Mouse (Mus musculus) gonadal fat pad, adult 2 months (tissue): ENCODE data around the gene Pank4. TPM values are rescaled to one million over a fixed set of nuclear protein-coding genes. Genes with fewer than 3 reads are reported as not detected.

Experiments
- DNase-seq: peaks from one replicate; pipeline ENCODE4 v3.0.0-alpha.2; 2012; ENCODE audit warnings: low read depth
- polyA plus RNA-seq: library from polyadenylated mRNA; depleted of rRNA; stranded (reverse); fragments of >200 nt; gene quantifications from 2 replicates; pipeline ENCODE4 v1.2.3, GENCODE M21; 2012

Gene Pank4
- polyA plus RNA-seq, 1 experiment = 36.1 TPM

DNA sequence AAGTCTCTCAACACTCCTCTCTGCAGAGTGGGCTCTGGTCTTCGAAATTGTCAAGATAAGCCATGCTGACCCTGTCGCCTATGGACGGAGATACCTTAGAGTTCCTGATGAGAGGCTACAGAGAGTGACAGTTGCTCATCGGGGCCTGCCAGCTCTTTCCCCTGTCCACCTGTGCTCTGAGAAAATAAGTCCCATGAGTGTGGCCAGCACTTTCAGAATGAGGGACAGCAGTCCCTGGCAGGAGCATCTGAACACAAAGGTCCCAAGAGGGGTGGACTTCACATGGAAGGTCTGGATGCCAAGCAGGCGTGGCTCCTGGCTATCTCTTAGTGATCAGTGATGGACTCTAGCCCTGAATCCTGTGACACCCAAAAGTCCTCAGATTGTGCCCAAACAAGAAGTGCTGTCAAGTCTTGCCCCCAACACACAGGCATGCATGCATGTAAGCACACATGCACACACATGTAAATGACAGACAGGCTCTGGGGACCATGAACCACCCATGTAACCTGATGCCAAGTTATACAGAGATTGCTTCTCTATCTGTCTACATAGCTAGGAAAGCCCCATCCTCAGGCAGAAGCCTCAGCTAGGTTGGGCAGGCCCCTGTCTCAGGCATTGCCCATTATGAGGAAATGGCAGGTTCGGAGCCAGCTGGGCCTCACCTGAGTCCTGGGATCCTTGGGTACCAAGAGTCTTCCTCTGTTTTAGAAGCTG lies 20.4 kb upstream of the Pank4 start:
- DNase-seq = no peak

DNA sequence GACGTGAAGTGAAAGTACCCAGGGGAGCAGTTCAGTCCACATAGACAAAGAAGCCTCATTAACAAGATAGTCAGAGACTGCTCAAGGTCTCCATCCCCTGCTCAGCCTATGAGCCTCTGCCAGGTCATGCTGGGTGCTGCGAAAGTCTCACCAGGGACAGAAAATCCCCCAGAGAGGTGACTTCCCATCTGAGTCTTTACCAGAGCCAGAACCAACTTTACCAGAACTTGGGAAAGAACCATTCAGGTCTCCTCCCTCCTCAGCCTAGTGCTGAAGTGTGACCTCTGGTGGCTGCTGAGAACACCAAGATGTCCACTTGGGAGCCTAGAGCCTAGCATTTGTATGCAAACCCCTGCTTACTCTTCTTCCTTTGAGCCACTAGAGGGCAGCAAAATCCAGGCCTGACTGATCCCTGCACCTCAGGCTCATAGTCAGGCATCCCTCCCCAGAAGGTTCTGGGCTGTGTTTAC lies 19.8 kb upstream of the Pank4 start:
- no peak for DNase-seq

DNA sequence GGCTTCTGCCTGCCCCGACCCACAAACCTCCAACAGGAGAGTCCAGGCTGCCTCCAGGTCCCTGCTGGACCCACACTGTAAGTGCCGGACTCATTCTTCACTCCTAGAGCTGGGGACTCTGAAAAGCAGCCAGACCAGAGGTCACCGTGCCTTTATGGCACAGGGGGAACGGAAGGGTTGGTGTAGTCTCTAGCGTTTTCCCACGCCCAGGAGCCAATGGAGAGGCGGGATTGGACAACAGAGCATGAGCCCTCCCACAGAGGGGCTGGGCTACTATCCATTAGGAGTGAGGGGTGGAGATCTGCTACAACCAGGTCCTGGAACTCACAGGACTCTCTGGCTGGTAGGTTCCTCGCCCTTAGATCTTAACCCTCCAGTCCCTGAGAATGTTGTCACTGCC lies 17.6 kb upstream of the Pank4 start:
- peak; percentile 67 for DNase-seq

DNA sequence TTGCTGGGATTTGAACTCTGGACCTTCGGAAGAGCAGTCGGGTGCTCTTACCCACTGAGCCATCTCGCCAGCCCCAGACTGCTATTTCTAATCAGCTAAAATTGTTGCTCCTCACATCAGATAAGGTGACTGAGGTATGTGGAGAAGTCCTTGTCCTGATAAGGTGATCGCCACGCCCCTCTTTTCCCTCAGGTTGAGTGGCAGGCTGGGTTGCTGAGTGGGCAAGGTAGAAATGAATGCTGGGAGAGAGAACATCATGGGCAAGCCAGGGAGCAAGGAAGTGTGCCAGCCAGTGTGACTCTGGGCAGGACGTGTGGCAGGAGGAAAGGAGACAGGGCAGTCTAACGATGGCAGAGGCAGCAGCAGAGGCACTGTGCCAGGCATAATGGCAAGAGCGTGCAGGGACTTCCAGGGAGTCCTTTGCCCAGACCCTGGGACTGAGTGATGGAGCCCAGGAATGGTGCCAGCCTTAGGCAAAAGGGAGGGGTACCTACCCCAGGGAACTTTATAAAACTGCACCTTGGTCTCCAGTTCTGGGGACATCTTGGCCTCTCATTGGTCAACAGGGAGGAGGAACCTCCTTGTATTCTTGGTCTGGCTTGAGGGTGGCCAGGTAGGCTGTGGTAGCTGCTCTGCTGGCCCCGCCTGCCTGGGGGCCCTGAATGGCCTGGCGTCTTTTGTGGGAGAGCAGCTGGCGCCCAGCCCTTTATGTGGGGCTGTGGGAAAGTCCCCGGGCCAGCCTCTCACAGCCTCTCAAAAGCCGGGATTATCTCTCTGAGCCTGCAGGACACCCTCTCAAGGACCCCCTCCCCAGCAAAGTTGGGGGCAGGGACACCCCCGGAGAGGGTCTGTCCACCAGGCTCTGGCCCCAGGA lies 15.6 kb upstream of the Pank4 start:
- no peak for DNase-seq

DNA sequence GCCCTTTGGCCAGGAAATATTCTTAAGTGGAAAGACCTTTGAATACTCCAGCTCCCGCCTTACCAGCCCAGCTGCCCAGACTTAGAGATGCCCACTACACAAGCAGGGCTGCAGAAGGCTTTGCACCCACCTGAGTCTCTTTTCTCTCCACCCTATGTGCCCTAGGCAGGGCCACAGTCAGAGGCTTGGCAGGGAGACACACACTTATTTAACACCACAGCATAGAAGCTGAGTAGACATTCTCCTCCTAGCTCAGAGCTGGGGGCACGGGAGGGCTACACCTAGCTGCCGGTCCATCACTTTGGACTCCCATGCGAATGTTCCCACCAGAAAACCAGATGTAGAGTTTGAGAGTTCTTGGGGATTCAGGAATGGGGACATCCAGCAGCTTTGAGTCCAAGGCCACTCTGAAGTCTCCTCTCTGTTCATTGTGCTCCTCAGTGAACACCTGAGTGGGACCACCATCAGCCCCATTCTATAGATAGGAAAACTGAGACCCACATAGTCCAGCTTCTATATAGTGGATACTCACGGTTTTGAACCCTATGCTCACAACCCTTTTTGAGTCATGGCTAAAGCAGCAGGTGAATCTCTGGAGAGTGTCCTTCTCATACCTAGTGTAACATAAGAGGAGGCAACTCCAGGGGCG lies 14.9 kb upstream of the Pank4 start:
- DNase-seq = no peak

DNA sequence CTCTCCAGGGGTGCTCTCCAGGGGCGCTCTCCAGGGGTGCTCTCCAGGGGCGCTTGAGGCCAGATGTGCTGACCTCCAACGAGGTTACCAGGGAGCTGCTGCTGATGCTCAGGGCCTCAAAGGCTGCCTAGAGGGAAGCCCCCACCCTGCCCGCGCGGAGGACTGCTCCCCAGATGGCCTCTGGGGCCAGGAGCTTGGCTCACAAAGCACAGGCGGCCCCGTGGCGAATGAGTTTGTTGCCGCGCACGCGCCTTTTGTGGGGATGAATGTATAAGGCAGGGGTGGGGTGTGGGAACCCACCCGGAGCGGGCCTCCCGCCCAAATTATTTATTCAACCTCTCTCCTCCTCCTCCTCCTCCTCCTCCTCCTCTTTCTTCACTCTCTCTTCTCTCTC lies 14.3 kb upstream of the Pank4 start:
- DNase-seq = no peak

DNA sequence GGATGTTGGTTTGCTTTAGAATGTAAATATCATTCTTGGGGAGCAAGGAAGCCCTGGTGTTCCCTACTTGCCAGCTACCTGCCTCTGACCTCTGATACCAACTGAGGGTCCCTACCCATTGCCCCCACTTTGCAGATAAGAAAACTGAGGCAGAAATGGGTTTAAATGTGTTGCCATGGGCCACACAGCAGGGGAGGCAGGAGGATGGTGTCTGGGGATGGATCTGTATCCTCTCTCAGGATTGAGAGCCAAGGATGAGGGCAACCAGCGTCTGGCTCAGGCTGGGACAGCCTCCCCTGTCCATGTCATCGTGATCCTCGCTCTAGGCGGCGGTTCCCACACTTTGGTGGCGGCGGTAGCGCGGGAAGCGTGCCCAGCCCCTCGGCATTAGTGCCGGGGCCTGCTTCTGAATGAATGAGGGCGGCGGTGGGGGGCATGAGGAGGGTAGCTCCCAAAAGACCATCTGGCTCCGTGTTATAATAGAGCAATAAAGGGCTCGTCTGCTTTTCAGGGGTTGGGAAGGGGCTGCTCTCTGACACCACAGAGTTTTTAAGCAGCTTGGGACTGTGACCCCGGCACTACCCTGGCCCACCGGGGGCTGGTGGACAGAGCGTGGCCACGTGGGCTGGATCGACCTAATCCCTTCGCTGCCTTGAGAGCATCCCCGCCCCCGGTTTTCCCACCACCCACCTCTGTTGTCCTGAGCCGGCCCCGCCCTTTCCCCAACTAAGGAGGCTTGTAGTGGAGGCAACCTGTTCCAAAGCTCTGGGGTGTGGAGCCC lies 11.3 kb upstream of the Pank4 start:
- DNase-seq = no peak

DNA sequence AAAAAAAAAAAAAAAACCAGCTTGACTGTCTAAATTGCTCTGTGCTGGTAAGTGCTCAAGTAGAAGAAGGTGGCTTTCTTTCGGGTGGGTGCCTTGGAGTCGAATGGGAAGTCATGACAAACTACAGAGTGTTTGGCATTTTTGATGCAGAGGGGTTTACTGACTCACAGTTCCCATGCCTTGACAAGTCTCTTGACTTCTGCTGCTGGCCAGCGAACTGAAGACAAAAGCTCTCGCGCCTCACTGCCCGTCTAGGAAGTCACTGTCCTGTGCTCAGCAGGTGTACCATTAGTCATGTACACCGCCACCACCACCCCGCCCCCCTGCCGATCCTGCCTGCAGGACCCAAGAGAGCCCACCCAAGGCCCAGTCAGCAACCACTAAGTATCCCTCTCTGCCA lies 7.3 kb upstream of the Pank4 start:
- DNase-seq = no peak

DNA sequence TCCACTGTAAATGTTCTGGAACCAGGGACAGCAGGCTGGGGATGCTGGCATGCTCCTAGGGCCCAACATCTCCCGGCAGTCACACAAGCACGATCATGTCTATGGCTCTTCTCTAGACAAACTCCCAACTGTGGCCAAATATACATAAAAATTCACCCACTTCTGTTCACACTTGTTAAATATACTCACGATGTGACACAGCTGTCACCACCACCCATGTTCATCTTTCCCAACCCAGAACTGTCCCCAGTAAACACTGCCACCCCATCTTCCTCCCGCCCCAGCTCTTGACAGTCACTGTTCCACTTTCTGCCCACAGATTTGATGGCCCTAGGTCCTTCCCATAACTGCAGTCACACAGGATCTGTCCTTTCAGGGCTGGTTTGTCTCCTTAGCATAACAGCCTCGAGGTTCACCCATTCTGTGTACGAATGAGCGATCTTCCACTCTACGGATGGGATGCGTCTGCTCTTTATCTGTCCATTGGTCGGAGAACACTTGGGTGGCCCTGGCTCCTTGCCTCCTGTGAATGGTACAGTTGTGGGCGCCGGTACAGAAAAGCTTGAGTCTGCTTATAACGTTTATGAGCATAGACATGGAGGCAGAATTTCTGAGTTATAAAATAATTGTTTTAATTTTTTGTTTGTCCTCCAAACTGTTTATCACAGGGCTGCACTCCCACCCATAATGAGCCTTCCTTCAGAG lies 6.5 kb upstream of the Pank4 start:
- DNase-seq = no peak

DNA sequence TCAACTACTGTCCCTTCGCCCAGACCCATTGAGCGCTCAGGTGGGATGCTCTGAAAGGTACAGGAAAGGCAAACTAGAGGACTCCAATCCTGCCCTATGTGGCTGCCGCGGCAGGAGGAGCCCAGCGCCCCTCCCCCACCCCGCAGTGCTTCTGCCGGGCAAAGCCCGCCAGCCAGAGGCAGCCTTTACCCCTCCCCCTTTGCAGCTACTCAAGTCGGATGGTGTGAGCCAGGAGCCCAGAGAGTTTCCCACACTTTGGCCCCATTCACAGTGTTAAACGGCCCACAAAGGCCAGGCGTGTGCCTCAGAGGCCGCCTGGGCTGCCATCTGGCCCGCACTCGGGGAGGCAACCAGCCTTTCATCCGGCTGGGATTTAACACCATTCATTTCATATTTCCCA lies 5.8 kb upstream of the Pank4 start:
- DNase-seq = no peak

DNA sequence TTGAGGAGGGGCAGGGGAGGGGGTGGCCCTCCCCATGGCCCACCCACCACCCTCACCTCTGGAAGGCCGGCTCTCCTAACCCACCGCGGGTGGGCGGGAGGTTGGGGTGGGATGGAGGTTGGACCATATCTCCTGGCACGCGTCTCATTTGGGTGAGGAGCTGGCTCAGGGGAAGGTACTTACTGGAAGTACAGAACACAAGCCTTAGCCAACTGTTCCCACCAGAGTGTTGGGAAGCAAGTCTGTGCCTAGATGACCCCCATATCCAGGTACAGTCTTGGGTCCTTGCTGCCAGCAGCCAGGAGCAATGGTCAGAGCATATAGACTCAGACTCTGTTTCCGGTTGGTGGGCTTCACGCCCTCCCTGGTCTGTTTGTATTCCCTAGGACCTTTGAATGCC lies 5.3 kb upstream of the Pank4 start:
- no peak for DNase-seq

DNA sequence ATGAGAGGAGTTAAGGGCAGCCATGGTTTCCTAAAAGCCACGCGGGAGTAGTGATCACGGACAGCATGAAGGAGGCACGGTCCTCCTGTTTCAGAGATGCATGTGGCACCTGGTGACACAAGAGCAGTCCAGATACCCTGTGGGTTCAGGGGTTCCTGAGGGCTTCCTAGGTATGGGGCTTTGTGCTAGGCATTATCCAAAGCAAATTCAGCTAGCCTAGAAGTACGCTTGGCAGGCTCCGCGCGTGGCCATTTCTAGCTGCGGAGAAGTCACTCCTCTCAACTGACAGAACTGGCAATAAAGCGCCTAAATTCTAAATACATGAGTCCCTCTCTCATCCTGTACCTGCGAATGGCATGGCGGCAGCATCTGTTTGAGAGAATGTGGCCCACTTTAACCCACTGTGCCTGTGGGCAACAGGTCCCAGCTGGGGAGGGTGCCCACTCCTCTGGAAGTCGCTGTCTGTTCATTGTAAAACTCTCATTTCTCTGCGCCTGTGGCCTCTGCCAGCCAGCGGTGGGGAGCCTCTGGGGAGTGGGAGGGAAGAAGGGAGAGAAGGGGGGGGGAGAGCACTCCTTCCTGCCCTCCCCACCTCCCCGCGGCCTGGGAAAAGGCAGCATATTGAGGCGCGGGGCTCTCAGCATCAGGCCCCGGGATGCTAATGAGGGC lies 3.8 kb upstream of the Pank4 start:
- no peak for DNase-seq

DNA sequence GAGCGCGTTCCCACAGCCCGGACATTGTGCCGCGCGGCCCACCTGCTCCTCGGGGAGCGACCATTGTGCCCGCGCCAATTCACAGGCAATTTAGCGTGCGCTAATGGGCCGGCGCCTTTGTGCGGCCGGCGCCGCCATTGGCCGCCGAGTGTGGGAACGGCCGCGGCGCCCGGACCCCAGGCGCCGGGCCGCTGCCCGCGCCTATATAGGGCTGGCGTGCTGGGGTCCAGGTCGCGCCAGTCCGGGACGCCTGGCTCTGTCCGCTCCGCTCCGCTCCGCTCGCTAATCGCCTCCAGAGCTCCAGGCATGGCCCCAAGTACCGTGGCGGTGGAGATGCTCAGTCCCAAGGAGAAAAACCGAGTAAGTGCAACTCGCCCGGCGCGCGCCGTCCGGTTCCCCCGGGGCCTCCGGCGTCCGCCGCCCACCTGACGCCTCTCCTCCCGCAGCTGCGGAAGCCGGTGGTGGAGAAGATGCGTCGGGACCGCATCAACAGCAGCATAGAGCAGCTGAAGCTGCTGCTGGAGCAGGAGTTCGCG lies 3.2 kb upstream of the Pank4 start, which contains the start of gene Hes5:
Gene Hes5, plus strand, starts transcription at position 234 of the 536 bp plus-strand sequence.
- no peak for DNase-seq

DNA sequence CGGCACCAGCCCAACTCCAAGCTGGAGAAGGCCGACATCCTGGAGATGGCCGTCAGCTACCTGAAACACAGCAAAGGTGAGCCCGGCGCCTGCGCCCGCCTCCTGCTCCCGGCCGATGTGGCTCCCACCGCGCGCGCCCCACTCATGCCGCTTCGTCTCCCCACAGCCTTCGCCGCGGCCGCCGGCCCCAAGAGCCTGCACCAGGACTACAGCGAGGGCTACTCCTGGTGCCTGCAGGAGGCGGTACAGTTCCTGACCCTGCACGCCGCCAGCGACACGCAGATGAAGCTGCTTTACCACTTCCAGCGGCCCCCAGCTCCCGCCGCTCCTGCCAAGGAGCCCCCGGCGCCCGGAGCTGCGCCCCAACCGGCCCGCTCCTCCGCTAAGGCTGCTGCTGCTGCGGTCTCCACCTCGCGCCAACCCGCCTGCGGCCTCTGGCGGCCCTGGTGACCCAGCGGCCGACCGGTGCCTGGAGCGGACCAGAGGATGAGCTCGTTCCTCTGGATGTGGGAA lies 2.6 kb upstream of the Pank4 start:
- DNase-seq = no peak

DNA sequence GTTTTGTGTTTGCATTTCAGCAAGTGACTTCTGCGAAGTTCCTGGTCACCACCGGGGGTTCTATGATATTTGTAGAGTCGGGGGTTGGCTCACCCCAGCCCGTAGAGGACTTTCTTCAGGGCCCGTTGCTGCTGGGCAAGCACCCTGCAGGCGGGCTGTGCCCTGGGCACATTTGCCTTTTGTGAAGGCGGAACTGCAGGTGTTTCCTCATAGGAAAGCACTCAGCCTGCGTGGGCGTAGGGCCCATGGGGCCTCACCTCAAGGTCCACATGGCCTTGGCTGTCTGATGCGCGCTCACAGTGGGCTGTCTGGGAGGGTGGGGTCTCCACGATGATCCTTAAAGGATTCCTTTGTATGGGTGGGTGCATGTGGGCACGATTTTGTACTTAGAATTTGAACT lies 2.0 kb upstream of the Pank4 start:
- DNase-seq = no peak

DNA sequence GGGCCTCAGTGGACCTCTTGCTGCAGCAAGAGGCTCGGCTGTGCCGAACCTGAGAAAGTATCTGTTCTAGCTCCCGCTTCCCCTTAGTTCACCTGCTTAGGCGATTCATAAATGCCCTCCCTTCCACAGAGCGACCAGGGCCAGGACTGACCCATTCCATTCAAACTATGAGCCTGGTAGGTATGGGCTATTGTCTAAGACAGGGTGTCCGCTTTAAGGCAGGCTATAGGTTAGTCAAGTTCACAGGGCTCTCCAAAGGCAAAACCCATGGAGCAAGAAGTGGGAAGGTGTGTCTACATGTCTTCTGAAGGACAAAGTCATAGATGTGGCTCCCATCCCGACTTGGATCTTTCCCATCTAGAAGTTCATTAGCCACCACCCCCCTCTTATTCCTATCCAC lies 1.2 kb upstream of the Pank4 start:
- DNase-seq = no peak

DNA sequence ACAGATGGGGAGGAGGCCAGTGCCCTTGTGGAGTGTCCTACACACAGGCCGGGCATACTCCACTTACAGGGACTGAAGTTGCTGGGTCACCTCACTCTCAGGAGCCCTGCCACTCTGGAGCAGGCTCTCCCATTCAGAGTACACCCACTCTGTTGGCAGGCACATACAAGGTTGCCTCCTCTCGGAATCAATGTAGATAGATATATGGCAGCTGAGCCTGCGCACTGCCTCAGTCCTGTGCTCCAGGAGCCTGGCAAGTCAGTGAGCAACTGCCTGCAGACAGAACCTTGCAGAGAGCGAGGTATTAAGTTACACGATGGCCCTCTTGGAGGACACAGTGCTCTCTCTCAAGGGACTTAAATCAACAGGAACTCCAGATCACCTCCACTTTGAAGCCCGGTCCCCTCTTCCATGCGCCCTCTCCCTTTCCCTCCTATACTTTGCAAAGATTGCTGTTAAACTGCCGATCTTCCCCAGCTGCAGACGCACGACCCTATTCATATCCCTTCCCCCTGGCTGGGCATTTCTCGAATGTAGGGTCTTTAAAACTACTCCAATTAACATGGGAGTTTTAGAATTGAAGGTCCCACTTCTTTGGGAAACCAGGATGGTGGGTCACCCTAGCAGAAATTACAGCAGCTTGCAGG lies 610 bp upstream of the Pank4 start:
- no peak for DNase-seq

DNA sequence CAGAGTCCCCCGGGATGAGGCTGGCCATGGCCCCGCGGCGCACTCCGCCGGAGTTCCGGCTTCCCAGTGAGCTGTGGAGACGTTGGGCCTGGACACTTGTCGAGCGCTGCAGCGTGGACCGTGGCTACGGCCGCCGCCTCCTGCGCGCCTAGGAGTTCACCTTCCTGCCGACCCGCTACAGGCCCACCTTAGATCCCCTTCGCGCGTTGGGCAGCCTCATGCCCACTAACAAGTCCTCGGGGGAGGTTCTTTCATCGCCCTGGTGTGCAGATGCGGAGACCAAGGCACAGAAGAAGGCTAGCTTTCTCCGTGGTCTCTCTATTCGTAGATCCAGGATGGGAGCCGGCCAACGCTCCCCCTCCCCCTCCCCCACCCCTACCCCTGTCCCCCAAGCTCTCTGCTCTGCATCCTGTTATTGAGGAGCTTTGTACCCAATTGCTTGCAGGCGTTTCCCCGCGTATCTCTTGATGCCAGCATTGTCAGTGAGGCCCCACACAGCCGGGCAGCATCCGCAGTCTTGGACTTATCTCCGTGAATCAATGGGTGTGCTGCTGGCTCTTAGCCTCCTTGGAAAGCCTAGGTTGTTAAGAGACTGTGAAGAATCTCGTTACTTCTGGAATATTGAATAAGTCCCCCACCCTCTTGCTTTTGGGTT lies 785 bp downstream of the Pank4 start:
- no peak for DNase-seq

DNA sequence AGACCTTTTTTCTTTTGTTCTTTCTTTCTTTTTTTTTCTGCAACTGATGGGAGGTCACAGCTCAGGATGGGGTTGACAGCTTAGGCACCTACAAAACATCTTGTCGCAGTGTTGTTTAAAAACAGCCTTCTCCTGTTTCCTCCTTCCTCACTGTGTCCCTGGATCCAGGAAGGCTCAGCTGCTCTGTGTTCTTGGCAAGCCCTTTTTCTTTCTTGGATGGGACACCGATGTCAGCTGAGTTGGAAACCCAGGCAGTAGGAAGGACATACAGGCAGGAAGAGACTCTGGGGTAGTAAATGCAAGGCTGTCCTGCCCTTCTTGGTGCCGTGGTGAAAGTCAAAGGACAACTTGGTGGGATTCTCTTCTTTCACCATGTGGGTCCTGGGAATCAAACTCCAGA lies 1.9 kb downstream of the Pank4 start:
- DNase-seq = no peak
